Mouse (Mus musculus) MEL (cell line): Measurements from ENCODE around the gene Gatm. TPM values are rescaled to one million over a fixed set of nuclear protein-coding genes. Genes with fewer than 3 reads are reported as not detected.

Source experiments
- DNase-seq: peaks from one replicate; pipeline ENCODE4 v3.0.0; 2011; ENCODE audit warnings: low read depth, low spot score
- H3K27ac ChIP-seq: 2 replicates; pipeline ENCODE4 v1.5.1; 2012; ENCODE audit warnings: low read depth, mild to moderate bottlenecking, control low read depth, low read length, moderate library complexity; ENCODE audit not compliant: control insufficient read depth
- H3K27me3 ChIP-seq, 2 experiments: fragments of 150-350 bp in 1 of 2; sonication (generic) in 1 of 2; 2 replicates each; pipeline ENCODE4 v1.6.1; 2012; ENCODE audit warnings: low read length in 2 of 2, mild to moderate bottlenecking in 2 of 2, improper control_type of control experiment in 1 of 2, moderate library complexity in 1 of 2; ENCODE audit not compliant: insufficient read depth in 2 of 2, control insufficient read depth in 1 of 2
- H3K36me3 ChIP-seq, 2 experiments: 2 replicates each; pipeline ENCODE4 v1.6.1; 2012 to 2014; ENCODE audit warnings: low read length in 2 of 2, improper control_type of control experiment in 1 of 2, inconsistent platforms in 1 of 2, mild to moderate bottlenecking in 1 of 2; ENCODE audit not compliant: insufficient read depth in 2 of 2, control insufficient read depth in 1 of 2
- H3K4me1 ChIP-seq, 2 experiments: fragments of 150-350 bp in 1 of 2; sonication (generic) in 1 of 2; 2 replicates each; pipeline ENCODE4 v1.6.1; 2012; ENCODE audit warnings: low read length in 2 of 2, improper control_type of control experiment in 1 of 2, mild to moderate bottlenecking in 1 of 2; ENCODE audit not compliant: insufficient read depth in 2 of 2, control insufficient read depth in 1 of 2
- H3K4me3 ChIP-seq, 2 experiments: fragments of 150-350 bp in 1 of 2; sonication (generic) in 1 of 2; 2 replicates each; pipeline ENCODE4 v1.5.1; 2012; ENCODE audit warnings: low read depth in 2 of 2, low read length in 2 of 2, mild to moderate bottlenecking in 2 of 2, moderate library complexity in 2 of 2, control low read depth in 1 of 2, improper control_type of control experiment in 1 of 2; ENCODE audit not compliant: control insufficient read depth in 1 of 2, insufficient read depth in 1 of 2
- H3K79me2 ChIP-seq: 2 replicates; pipeline ENCODE4 v1.6.1; 2012; ENCODE audit warnings: mild to moderate bottlenecking, low read length, moderate library complexity; ENCODE audit not compliant: control insufficient read depth, poor library complexity, insufficient read depth
- H3K9ac ChIP-seq: 2 replicates; pipeline ENCODE4 v1.6.1; 2012; ENCODE audit warnings: low read depth, mild to moderate bottlenecking, control low read depth, low read length, moderate library complexity; ENCODE audit not compliant: control insufficient read depth, poor library complexity, severe bottlenecking
- H3K9me3 ChIP-seq: fragments of 150-350 bp; sonication (generic); replicated peaks from 2 replicates; pipeline ENCODE4 v1.6.1; 2012; ENCODE audit warnings: mild to moderate bottlenecking, low read length, improper control_type of control experiment, moderate library complexity; ENCODE audit not compliant: insufficient read depth
- CHD2 ChIP-seq: IDR thresholded peaks from 2 replicates; pipeline ENCODE4 v1.6.1; 2011; ENCODE audit warnings: low read length, improper control_type of control experiment
- E2F4 ChIP-seq: IDR thresholded peaks from 2 replicates; pipeline ENCODE4 v1.6.1; 2011; ENCODE audit warnings: low read depth, low read length, improper control_type of control experiment, borderline replicate concordance
- GATA1 ChIP-seq: IDR thresholded peaks from 2 replicates; pipeline ENCODE4 v1.6.1; 2011; ENCODE audit warnings: low read depth, low read length, improper control_type of control experiment
- HCFC1 ChIP-seq: IDR thresholded peaks from 2 replicates; pipeline ENCODE4 v1.6.1; 2012; ENCODE audit warnings: low read depth, mild to moderate bottlenecking, inconsistent platforms, low read length, improper control_type of control experiment, moderate library complexity
- JUND ChIP-seq: IDR thresholded peaks from 2 replicates; pipeline ENCODE4 v1.6.1; 2011; ENCODE audit warnings: low read depth, mild to moderate bottlenecking, improper control_type of control experiment, low read length
- KAT2A ChIP-seq: conservative IDR thresholded peaks from 2 replicates; pipeline ENCODE4 v1.6.1; 2012; ENCODE audit warnings: low read depth, low read length, improper control_type of control experiment, inconsistent platforms
- MAFK ChIP-seq: IDR thresholded peaks from 2 replicates; pipeline ENCODE4 v1.6.1; 2011; ENCODE audit warnings: low read depth, mild to moderate bottlenecking, low read length, improper control_type of control experiment, borderline replicate concordance
- MAZ ChIP-seq: IDR thresholded peaks from 2 replicates; pipeline ENCODE4 v1.6.1; 2012; ENCODE audit warnings: low read depth, mild to moderate bottlenecking, inconsistent platforms, low read length, improper control_type of control experiment
- MXI1 ChIP-seq: IDR thresholded peaks from 2 replicates; pipeline ENCODE4 v1.6.1; 2011; ENCODE audit warnings: mild to moderate bottlenecking, low read depth, low read length, improper control_type of control experiment
- NELFE ChIP-seq: IDR thresholded peaks from 2 replicates; pipeline ENCODE4 v1.6.1; 2011; ENCODE audit warnings: low read depth, low read length, improper control_type of control experiment
- NRF1 ChIP-seq: IDR thresholded peaks from 2 replicates; pipeline ENCODE4 v1.6.1; 2014; ENCODE audit warnings: low read depth, mild to moderate bottlenecking, inconsistent platforms, low read length, improper control_type of control experiment, moderate library complexity; ENCODE audit not compliant: poor library complexity, insufficient read depth, severe bottlenecking
- POLR2A ChIP-seq, 2 experiments: IDR thresholded peaks; 2 replicates each; pipeline ENCODE4 v1.6.1; 2011 to 2012; ENCODE audit warnings: low read length in 2 of 2, mild to moderate bottlenecking in 2 of 2, control low read depth in 1 of 2, improper control_type of control experiment in 1 of 2, low read depth in 1 of 2, moderate library complexity in 1 of 2; ENCODE audit not compliant: control insufficient read depth in 1 of 2, insufficient read depth in 1 of 2, poor library complexity in 1 of 2
- POLR2AphosphoS5 ChIP-seq: IDR thresholded peaks from 2 replicates; pipeline ENCODE4 v1.6.1; 2012; ENCODE audit warnings: low read depth, borderline replicate concordance, mild to moderate bottlenecking, inconsistent platforms, low read length, moderate library complexity, mixed read lengths
- RAD21 ChIP-seq: IDR thresholded peaks from 2 replicates; pipeline ENCODE4 v1.6.1; 2011; ENCODE audit warnings: mild to moderate bottlenecking, low read depth, low read length, improper control_type of control experiment
- RCOR1 ChIP-seq: IDR thresholded peaks from 2 replicates; pipeline ENCODE4 v1.6.1; 2012; ENCODE audit warnings: low read depth, mild to moderate bottlenecking, inconsistent platforms, low read length, improper control_type of control experiment
- TAL1 ChIP-seq: IDR thresholded peaks from 2 replicates; pipeline ENCODE4 v1.6.1; 2012; ENCODE audit warnings: mild to moderate bottlenecking, inconsistent platforms, low read length, moderate library complexity, mixed read lengths
- UBTF ChIP-seq: IDR thresholded peaks from 2 replicates; pipeline ENCODE4 v1.6.1; 2012; ENCODE audit warnings: low read depth, mild to moderate bottlenecking, inconsistent platforms, low read length, improper control_type of control experiment, moderate library complexity, borderline replicate concordance; ENCODE audit not compliant: insufficient read depth
- USF1 ChIP-seq: IDR thresholded peaks from 2 replicates; pipeline ENCODE4 v1.6.1; 2014; ENCODE audit warnings: low read depth, mild to moderate bottlenecking, inconsistent platforms, low read length, improper control_type of control experiment, moderate library complexity
- USF2 ChIP-seq, 2 experiments: IDR thresholded peaks; 2 replicates each; pipeline ENCODE4 v1.6.1; 2011 to 2012; ENCODE audit warnings: improper control_type of control experiment in 2 of 2, low read length in 2 of 2, borderline replicate concordance in 1 of 2, inconsistent platforms in 1 of 2, low read depth in 1 of 2, mild to moderate bottlenecking in 1 of 2; ENCODE audit not compliant: insufficient read depth in 1 of 2
- ZKSCAN1 ChIP-seq: IDR thresholded peaks from 2 replicates; pipeline ENCODE4 v1.6.1; 2012; ENCODE audit warnings: low read depth, mild to moderate bottlenecking, inconsistent platforms, low read length, improper control_type of control experiment, moderate library complexity
- ZMIZ1 ChIP-seq: IDR thresholded peaks from 2 replicates; pipeline ENCODE4 v1.6.1; 2012; ENCODE audit warnings: low read depth, mild to moderate bottlenecking, inconsistent platforms, low read length, improper control_type of control experiment, moderate library complexity
- ZNF384 ChIP-seq: IDR thresholded peaks from 2 replicates; pipeline ENCODE4 v1.6.1; 2012; ENCODE audit warnings: low read depth, mild to moderate bottlenecking, inconsistent platforms, low read length, improper control_type of control experiment
- polyA plus RNA-seq, 2 experiments: library from polyadenylated mRNA; stranded (reverse) in 1 of 2; unstranded in 1 of 2; fragments of >175 nt in 1 of 2; fragments of >200 nt in 1 of 2; gene quantifications; 2 replicates each; pipeline versions ENCODE4 v1.2.1 to v1.2.4; 2012; ENCODE audit warnings: low replicate concordance in 2 of 2, low read depth in 1 of 2; ENCODE audit not compliant: insufficient read length in 2 of 2, insufficient read depth in 1 of 2, missing spikeins in 1 of 2
- total RNA-seq: library from RNA; depleted of rRNA; stranded (reverse); fragments of 300-350 nt; gene quantifications from 2 replicates; pipeline ENCODE4 v1.2.3, GENCODE M21; 2012

Gatm gene
- total and polyA plus RNA-seq, 3 experiments, result not detected

GRCm38 (mm10) chr2:122638673-122639072, 27.6 kb upstream of the Gatm start:
- no peaks in the 10 kb centered on the region for H3K79me2 ChIP-seq
- no peak overlapping the region for H3K4me3 ChIP-seq
- H3K9me3 ChIP-seq, result no peaks in the 10 kb centered on the region
- H3K36me3 ChIP-seq, result no peaks in the 10 kb centered on the region
- H3K4me1 ChIP-seq, result no peaks in the 10 kb centered on the region
- no peak overlapping the region for H3K27ac ChIP-seq
- TF ChIP-seq MAFK, result no peak
- no peak for TF ChIP-seq HCFC1
- no peak for TF ChIP-seq CHD2
- no peak for TF ChIP-seq ZMIZ1
- no peak for TF ChIP-seq RAD21
- TF ChIP-seq ZKSCAN1, result no peak
- TF ChIP-seq USF1, result no peak
- no peak for TF ChIP-seq USF2 (IDR thresholded peaks at IDR 0.05; ENCODE audit: borderline replicate concordance in 1 of 2, insufficient read depth in 1 of 2, low read depth in 1 of 2, low read length in 2 of 2)
- no peak for TF ChIP-seq E2F4
- TF ChIP-seq KAT2A, result no peak
- no peak for TF ChIP-seq UBTF
- no peak for TF ChIP-seq GATA1
- TF ChIP-seq RCOR1, result no peak
- no peak for TF ChIP-seq POLR2AphosphoS5
- TF ChIP-seq POLR2A (IDR thresholded peaks at IDR 0.05; ENCODE audit: control insufficient read depth in 1 of 2, insufficient read depth in 1 of 2, low read depth in 1 of 2, low read length in 2 of 2, poor library complexity in 1 of 2), result no peak
- TF ChIP-seq JUND, result no peak
- TF ChIP-seq MAZ, result no peak
- H3K9ac ChIP-seq, result no peak overlapping the region
- no peak for DNase-seq
- H3K27me3 ChIP-seq, result peaks cover 0 to 2% of the 10 kb centered on the region in 2 experiments; a peak in 1 of 4 replicates

GRCm38 (mm10) chr2:122638029-122638428, 26.9 kb upstream of the Gatm start:
- no peaks in the 10 kb centered on the region for H3K9me3 ChIP-seq
- H3K4me3 ChIP-seq, result no peak overlapping the region
- no peaks in the 10 kb centered on the region for H3K79me2 ChIP-seq
- H3K27ac ChIP-seq, result no peak overlapping the region
- H3K4me1 ChIP-seq, result no peaks in the 10 kb centered on the region
- H3K27me3 ChIP-seq, result peaks cover 0 to 2% of the 10 kb centered on the region in 2 experiments; a peak in 1 of 4 replicates
- TF ChIP-seq NELFE, result no peak
- TF ChIP-seq USF1, result no peak
- TF ChIP-seq TAL1, result no peak
- TF ChIP-seq E2F4, result no peak
- no peak for TF ChIP-seq ZNF384
- no peak for TF ChIP-seq MXI1
- TF ChIP-seq POLR2AphosphoS5, result no peak
- no peak for TF ChIP-seq CHD2
- no peak for TF ChIP-seq MAFK
- no peak for TF ChIP-seq NRF1
- TF ChIP-seq, all 39 proteins: peak for 0
- no peak overlapping the region for H3K9ac ChIP-seq
- DNase-seq, result no peak
- no peaks in the 10 kb centered on the region for H3K36me3 ChIP-seq
